Mouse (Mus musculus): ENCODE measurements around the gene Fgf18. TPM values are rescaled to one million over a fixed set of nuclear protein-coding genes. Genes with fewer than 3 reads are reported as not detected.

Gene Fgf18
- polyA plus RNA-seq, 1 experiment from 2014 or later: 4.7 TPM

- no peaks in the 10 kb centered on the region for H3K36me3 ChIP-seq (ENCODE audit: control insufficient read depth, insufficient read depth, low read length)
- no peaks in the 10 kb centered on the region for H3K27me3 ChIP-seq (ENCODE audit: control insufficient read depth, insufficient read depth, low read length)
- DNase-seq (no peak), ATAC-seq (ENCODE audit: low FRiP score, low TSS enrichment) (no peak)
- no peak overlapping the region for H3K27ac ChIP-seq (replicated peaks; ENCODE audit: low read depth, low read length)
- no peak overlapping the region for H3K4me2 ChIP-seq (ENCODE audit: low read length)
- H3K9ac ChIP-seq (replicated peaks; ENCODE audit: low read length): no peak overlapping the region
- WGBS: 77% methylated on average over 6 of the region's 6 CpGs
- no peaks in the 10 kb centered on the region for H3K4me1 ChIP-seq (ENCODE audit: control insufficient read depth, insufficient read depth, low read length)
- no peak overlapping the region for H3K4me3 ChIP-seq (replicated peaks; ENCODE audit: low read depth, low read length)
- H3K9me3 ChIP-seq (ENCODE audit: control insufficient read depth, low read length): no peaks in the 10 kb centered on the region
Measured at GRCm38 (mm10) chr11:33079424-33079823, 67.8 kb downstream of the Fgf18 start.

GRCm38 (mm10) chr11:33078036-33078435 lies 69.2 kb downstream of the Fgf18 start:
- Histone ChIP-seq H3K27ac (replicated peaks; ENCODE audit: low read depth, low read length) (no peak overlapping the region), H3K27me3 (ENCODE audit: control insufficient read depth, insufficient read depth, low read length) (no peaks in the 10 kb centered on the region), H3K4me2 (ENCODE audit: low read length) (no peak overlapping the region), H3K4me3 (replicated peaks; ENCODE audit: low read depth, low read length) (no peak overlapping the region), H3K36me3 (ENCODE audit: control insufficient read depth, insufficient read depth, low read length) (no peaks in the 10 kb centered on the region), H3K9me3 (ENCODE audit: control insufficient read depth, low read length) (no peaks in the 10 kb centered on the region), H3K9ac (replicated peaks; ENCODE audit: low read length) (no peak overlapping the region), H3K4me1 (ENCODE audit: control insufficient read depth, insufficient read depth, low read length) (no peaks in the 10 kb centered on the region)
- 28% methylated on average over 7 of the region's 7 CpGs for WGBS
- DNase-seq (peak; percentile 8), ATAC-seq (ENCODE audit: low FRiP score, low TSS enrichment) (no peak)

DNA sequence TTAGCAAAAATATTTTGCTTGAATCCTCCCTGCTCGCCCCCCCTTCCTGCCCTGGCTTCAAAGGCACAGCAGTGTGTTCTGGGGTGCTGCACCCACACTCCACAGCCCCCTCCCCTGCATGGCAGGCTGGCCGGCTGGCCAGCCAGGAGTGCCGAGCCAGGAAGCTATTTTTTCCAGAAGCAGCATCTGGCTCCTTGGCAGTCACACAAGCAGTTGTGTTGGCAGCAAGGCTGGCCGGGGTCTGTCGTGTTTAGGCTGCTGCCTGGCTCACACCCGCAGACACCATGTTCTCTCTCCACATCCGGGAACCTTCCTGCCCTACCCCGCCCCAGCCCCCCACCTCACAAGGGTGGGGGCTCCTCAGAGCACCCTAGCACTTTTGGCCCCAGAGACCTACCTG lies 71.9 kb downstream of the Fgf18 start:
- H3K36me3 ChIP-seq (ENCODE audit: control insufficient read depth, insufficient read depth, low read length): no peaks in the 10 kb centered on the region
- no peak overlapping the region for H3K27ac ChIP-seq (replicated peaks; ENCODE audit: low read depth, low read length)
- H3K27me3 ChIP-seq (ENCODE audit: control insufficient read depth, insufficient read depth, low read length): no peaks in the 10 kb centered on the region
- no peak overlapping the region for H3K4me3 ChIP-seq (replicated peaks; ENCODE audit: low read depth, low read length)
- DNase-seq (peak; percentile 23), ATAC-seq (ENCODE audit: low FRiP score, low TSS enrichment) (0 out of 2 replicates have a peak, but pooled peaks have one; percentile 28)
- no peak overlapping the region for H3K9ac ChIP-seq (replicated peaks; ENCODE audit: low read length)
- no peaks in the 10 kb centered on the region for H3K4me1 ChIP-seq (ENCODE audit: control insufficient read depth, insufficient read depth, low read length)
- H3K4me2 ChIP-seq (ENCODE audit: low read length): no peak overlapping the region
- H3K9me3 ChIP-seq (ENCODE audit: control insufficient read depth, low read length): no peaks in the 10 kb centered on the region
- 70% methylated on average over 8 of the region's 8 CpGs for WGBS

- H3K9ac ChIP-seq (replicated peaks; ENCODE audit: low read length): no peak overlapping the region
- no peak for DNase-seq
- H3K4me2 ChIP-seq (ENCODE audit: low read length): no peak overlapping the region
- no peak for ATAC-seq (ENCODE audit: low FRiP score, low TSS enrichment)
- WGBS: 80% methylated on average over 7 of the region's 7 CpGs
- H3K36me3 ChIP-seq (ENCODE audit: control insufficient read depth, insufficient read depth, low read length): no peaks in the 10 kb centered on the region
- no peaks in the 10 kb centered on the region for H3K9me3 ChIP-seq (ENCODE audit: control insufficient read depth, low read length)
- H3K27me3 ChIP-seq (ENCODE audit: control insufficient read depth, insufficient read depth, low read length): no peaks in the 10 kb centered on the region
- H3K4me1 ChIP-seq (ENCODE audit: control insufficient read depth, insufficient read depth, low read length): no peaks in the 10 kb centered on the region
- no peak overlapping the region for H3K27ac ChIP-seq (replicated peaks; ENCODE audit: low read depth, low read length)
- H3K4me3 ChIP-seq (replicated peaks; ENCODE audit: low read depth, low read length): no peak overlapping the region
Measured at GRCm38 (mm10) chr11:33074541-33074940, 72.7 kb downstream of the Fgf18 start.

- ATAC-seq (ENCODE audit: low FRiP score, low TSS enrichment): no peak
Measured at GRCm38 (mm10) chr11:33071358-33071922, 75.8 kb downstream of the Fgf18 start.

GRCm38 (mm10) chr11:33070520-33070919 lies 76.7 kb downstream of the Fgf18 start:
- no peak overlapping the region for H3K9ac ChIP-seq (replicated peaks; ENCODE audit: low read length)
- peak; percentile 67; the same call in 1 of the 2 replicates for ATAC-seq (ENCODE audit: low FRiP score, low TSS enrichment)
- 29% methylated on average over 6 of the region's 6 CpGs for WGBS

More at GRCm38 (mm10) chr11:33071358-33071922, 75.8 kb downstream of the Fgf18 start:
- 91% methylated on average over 5 of the region's 5 CpGs for WGBS
- no peaks in the 10 kb centered on the region for H3K36me3 ChIP-seq (ENCODE audit: control insufficient read depth, insufficient read depth, low read length)
- no peak overlapping the region for H3K9ac ChIP-seq (replicated peaks; ENCODE audit: low read length)
- H3K4me2 ChIP-seq (ENCODE audit: low read length): no peak overlapping the region
- no peaks in the 10 kb centered on the region for H3K4me1 ChIP-seq (ENCODE audit: control insufficient read depth, insufficient read depth, low read length)
- H3K27me3 ChIP-seq (ENCODE audit: control insufficient read depth, insufficient read depth, low read length): no peaks in the 10 kb centered on the region
- no peak overlapping the region for H3K4me3 ChIP-seq (replicated peaks; ENCODE audit: low read depth, low read length)
- H3K27ac ChIP-seq (replicated peaks; ENCODE audit: low read depth, low read length): no peak overlapping the region
- H3K9me3 ChIP-seq (ENCODE audit: control insufficient read depth, low read length): no peaks in the 10 kb centered on the region
- no peak for DNase-seq

More at GRCm38 (mm10) chr11:33070520-33070919, 76.7 kb downstream of the Fgf18 start:
- H3K27me3 ChIP-seq (ENCODE audit: control insufficient read depth, insufficient read depth, low read length): no peaks in the 10 kb centered on the region
- DNase-seq: peak; percentile 82
- no peak overlapping the region for H3K4me2 ChIP-seq (ENCODE audit: low read length)
- H3K27ac ChIP-seq (replicated peaks; ENCODE audit: low read depth, low read length): no peak overlapping the region
- H3K4me3 ChIP-seq (replicated peaks; ENCODE audit: low read depth, low read length): no peak overlapping the region
- H3K36me3 ChIP-seq (ENCODE audit: control insufficient read depth, insufficient read depth, low read length): no peaks in the 10 kb centered on the region
- H3K4me1 ChIP-seq (ENCODE audit: control insufficient read depth, insufficient read depth, low read length): no peaks in the 10 kb centered on the region
- H3K9me3 ChIP-seq (ENCODE audit: control insufficient read depth, low read length): no peaks in the 10 kb centered on the region

Other genes with a start within 250 kb of the Fgf18 start
- gene Npm1, start 15.8 kb upstream of the Fgf18 start, polyA plus RNA-seq (2014; fragmentation: Nextera tagmentation; extraction: Ambion mirVana): 485 and 506 TPM in 2 replicates
- 3.3 and 6.2 TPM in 2 replicates for gene Tlx3, start 56.2 kb upstream of the Fgf18 start, polyA plus RNA-seq (2014; fragmentation: Nextera tagmentation; extraction: Ambion mirVana)
- gene Gm12117, start 129.3 kb upstream of the Fgf18 start, polyA plus RNA-seq (2014; fragmentation: Nextera tagmentation; extraction: Ambion mirVana): not detected in 2 replicates